Mouse (Mus musculus) c-Kit-positive CD71-negative TER-119-negative erythroid progenitor cells, embryonic 14.5 days (primary cell): ENCODE data around the gene Nfkbid.

Source experiments
- DNase-seq: peaks from one replicate; pipeline ENCODE4 v3.0.0-alpha.2; 2013; ENCODE audit warnings: low read depth

The Nfkbid gene

DNA sequence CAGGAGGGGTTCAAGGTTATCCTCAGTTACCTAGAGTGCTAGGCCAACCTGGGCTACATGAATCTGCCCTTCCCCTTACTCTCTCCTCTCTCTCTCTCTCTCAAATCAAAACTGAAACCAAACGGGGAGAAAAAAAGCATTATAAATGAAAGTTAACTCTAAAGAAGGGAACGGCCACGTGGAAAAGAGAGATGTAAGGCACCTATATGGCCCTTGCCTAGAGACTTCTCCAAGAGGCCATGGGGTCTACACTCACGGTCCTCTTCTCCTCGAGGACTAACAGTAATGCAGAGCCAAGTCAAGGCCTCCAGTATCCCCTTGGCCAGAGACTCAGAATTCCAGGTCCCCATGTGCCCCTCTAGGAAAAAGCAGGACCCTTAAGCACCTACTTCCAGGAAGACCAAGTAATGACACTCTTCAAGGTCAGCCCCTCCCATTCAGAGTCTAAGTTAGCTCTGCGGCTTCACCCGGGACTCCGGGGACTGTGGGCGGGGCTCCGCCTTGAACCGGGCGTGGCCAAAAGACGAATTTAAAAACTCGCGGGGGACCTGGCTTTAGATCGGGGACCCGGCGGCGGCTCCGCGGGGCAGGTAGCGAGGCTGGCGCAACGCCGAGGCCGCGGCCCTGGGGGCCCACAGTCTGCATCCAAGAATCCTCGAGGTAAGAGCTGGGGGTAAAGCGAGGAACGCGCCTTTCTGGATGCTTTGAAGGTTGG, at the start of gene Nfkbid:
Nfkbid (plus strand) TSS at position 558 of the 715 bp plus-strand sequence.
- peak; percentile 80 for DNase-seq

DNA sequence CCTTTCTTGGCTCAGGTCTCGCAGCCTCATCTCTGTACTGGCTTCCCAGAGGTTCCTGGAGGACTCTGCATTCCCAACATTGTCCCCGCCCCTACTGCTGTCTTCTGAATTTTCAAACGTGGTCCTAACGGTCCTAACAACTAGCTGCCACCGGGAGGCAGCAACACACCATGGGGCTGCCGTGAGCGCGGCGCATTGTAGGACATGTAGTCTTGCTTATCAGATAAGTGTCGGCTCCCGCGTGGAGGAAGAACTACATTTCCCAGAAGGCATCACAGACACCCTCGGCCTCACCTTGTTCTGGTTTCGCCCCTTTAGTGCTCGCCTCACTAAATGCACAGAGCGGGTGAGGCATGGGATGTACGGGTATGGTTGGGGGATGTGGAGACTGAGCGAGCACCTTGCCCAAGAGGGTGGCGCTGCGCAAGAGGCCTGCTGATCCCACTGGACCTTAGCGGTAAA, 48.0 kb upstream of the Nfkbid start:
- peak; percentile 91 for DNase-seq

DNA sequence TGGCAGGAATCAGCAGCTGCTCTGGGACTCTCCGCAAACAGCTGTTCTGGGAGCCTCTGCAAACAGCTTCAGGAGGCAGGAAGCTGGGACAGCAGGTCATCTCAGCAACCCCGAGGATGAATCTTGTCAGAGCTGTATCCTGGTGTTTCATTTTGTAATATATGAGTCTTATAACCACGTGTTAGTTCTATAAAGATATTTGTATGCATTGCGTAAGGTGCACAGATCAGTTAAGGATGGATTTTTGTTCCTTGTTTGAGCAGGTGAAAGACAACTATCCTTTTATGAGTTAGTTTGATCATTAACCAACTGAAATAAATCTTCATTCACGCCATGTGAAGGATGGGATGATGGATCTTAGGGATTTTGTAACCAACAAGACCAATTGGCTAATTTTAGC, 41.5 kb upstream of the Nfkbid start:
- DNase-seq, result no peak

DNA sequence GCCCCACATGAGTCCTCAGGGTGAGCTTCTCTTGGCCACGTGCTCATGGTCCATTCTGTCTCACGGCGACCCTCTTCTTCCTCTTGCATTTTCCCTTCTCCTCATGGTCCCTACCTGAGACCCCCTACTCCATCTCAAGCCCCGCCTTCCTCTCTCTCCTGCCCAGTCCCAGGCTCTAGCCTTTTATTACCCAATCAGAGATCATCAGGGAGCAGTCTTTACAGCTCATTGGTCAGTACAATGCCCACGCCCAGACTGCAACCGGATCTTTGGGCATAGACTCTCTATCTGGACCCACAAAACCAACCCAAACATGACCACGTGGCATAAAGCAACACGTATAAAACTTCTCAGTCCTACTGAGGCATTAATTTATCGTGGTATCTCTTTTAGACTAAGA, 37.4 kb upstream of the Nfkbid start:
- no peak for DNase-seq

DNA sequence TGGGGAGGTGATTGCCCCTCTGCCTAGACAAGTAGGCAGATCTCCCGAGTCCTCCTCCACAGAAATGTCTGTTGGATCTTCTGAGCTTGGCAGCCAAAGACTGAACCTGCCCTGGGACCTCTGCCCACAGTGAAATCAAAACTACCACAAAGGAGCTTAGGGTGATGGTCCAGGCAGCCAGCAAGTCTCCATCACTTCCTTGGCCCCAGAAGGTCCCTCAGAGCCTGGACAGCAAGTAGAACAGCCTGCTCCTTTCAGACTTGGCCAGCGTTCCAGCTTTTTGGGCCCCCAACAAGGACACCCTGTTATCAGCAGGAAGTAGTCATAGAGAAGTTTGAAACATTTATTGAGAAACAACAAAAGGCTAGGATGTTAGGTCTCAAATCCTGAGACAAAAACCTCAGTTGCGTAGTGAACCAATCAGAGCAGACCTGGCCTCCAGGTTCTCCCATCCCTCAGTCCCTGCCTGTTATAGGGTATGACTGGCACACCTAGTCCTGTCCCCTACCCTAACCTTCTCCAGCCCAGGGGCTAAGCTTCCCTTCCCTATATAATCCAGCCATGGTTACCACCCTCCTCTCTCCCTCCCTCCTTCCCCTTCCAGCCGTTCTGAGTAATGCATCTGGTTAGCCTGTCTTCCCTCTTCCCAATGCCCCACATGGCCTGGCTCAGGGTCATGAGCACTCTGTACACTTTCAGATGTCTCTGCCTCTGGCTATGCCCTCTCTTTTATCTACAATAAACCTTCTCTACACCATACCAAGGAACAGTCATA, 28.6 kb upstream of the Nfkbid start:
- no peak for DNase-seq

DNA sequence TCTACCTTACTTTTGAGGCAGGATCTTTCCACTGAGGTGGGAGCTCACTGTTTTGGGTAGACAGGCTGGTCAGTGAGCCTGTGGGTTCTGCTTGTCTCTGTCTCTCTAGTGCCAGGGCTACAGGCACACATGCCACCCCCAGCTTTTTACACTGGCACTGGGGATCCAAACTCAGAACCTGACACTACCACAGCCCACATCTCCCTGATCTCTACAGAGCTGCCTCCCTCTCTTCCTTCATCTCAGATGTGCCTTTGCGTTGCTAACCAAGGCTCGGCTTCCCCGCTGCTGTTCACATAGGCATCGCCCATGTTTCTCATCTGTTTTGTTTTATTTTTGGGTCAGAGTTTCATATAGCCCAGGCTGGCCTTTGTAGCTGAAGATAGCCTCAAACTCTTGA, 27.9 kb upstream of the Nfkbid start:
- DNase-seq, result no peak

DNA sequence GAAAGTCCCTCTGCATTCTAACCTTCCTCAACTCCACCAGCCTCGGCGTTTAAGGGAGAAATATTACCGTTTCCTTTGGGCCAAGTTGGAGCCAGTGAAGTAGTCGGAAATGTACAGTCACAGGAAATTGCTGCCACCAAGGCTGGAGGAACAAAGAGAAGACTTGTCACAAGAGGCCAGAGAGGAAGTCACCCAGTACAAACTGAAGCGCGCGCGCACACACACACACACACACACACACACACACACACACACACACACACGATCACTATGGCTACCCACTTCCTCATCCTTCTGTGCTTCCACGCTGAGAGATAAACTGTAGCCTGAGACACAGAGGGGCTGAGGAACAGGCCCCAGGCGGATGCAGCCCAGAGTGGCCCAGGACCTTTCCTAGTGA, 27.2 kb upstream of the Nfkbid start:
- DNase-seq, result no peak

DNA sequence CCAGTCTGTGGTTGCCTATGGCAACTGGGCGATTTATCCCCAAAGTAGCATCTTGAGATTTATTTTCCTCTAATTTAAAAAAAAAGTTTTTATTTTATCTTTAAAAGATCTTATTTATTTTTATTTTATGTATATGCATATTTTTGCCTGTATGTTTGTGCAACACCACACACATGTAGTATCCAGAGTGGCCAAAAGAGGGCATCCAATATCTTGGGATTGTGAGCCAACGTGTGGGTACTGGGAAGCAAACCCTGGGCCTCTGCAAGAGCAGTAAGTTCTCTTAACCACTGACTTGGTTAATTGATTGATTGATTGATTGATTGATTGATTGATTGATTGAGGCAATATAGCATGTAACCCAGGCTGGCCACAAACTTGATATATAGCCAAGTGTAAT, 26.7 kb upstream of the Nfkbid start:
- DNase-seq, result no peak

DNA sequence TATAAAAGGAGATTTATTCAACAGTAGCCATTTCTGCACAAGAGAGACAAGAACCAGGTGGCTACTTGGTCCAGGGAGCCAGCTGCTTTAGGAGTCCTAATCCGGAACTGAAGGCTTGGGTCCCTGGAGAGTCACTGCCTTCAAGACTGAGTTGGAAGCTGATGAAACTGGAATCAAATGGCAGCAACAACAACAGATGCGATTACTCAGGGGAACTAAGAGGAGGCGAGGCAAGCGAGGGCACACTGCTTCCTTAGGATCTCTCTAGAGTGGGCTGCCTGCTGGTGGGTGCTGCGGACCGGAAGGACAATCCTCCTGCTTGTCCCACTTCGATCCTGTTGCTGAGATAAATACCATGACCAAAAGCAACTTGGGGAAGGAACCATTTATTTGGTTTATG, 21.9 kb upstream of the Nfkbid start:
- no peak for DNase-seq

DNA sequence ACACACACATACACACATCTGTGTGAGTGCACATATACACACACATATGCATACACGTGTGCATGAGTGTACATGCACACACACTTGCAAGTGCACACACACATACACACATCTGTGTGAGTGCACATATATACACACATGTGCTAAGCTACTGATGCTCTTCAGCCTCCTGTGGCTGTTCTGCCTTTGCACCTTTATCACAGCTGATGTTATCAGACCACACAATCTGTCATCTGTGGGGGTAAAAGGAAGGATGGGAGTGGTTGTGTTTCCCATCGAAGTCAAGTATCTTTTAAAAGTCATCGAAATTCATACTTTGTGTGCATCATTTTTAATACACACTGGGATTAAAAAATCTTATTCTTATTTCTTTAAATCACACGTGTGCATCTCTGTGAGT, 19.2 kb upstream of the Nfkbid start:
- no peak for DNase-seq

DNA sequence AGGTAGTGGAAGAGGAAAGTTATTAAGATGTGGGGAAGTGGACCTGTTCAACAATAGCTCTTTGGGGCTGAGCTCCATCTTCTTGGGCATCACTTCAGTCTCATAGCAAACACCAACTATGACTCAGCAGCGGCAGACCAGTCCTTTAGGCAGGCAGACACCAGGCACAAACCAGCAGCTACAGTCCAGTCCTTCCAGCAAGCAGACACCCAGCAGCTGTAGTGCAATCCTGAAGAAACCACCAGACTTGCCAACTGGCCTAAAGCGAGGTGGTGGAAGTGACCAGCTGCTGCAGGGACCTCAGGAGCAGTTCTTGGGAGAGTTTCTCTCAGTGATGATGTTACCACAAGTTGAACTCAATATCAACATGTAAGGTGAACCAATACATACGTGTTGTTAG, 12.9 kb upstream of the Nfkbid start:
- no peak for DNase-seq

DNA sequence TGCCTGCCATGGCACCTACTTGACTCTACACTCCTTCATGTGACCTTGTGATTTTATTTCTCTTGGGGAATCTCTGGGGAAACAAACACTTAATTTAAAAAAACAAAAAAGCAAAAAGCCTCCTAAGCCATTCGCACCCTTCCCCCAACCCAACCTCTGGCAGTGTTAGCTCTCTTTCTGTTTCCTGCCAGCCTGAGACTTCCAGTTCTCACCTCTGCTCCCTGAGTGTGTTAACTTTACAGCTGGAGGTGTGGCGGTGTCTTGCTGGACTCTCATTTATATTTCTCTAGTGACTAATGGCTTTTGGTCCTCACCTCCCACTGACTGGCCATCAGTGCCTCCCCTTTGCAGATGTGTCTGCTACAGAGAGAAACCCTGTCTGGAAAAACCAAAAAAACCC, 11.7 kb upstream of the Nfkbid start:
- no peak for DNase-seq

DNA sequence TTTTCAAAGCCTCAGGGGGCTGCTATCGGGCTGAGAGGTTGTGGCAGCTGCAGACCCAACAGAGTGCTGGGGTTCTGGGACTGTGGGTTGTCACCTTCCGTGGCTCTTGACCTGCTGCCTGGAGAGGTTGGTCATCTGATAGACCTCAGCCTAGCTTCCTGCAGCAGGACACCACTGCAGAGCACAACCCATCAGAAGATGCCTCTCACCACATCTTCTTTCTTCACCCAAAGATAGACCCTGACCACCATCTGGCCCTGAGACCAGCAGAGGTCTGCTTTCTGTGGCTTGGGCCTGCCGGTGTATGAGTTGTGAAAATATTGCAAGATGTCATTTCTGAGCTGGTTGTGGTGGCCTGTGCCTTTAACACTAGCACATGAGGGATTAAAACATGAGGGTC, 10.5 kb upstream of the Nfkbid start:
- no peak for DNase-seq

DNA sequence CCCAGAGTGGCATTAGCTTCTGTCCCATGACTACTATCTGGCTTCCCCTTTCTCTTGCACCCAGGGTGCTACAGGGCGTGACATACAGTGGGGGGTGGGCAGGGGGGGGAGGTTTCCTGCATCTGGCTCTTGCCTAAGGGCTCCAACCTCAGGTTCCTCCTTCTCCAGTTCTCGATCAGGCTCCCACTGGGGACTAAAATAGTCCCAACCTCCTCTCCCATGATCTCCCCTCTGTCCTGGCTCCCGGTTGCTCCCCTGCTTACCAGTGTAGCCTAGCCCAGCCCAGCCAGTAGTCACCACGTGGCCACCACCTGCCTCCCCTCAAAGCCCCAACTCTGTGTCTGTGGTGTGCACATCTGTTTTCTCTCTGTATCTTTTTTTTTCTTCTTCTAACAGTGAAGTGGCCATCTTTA, 8.8 kb upstream of the Nfkbid start:
- DNase-seq, result no peak

DNA sequence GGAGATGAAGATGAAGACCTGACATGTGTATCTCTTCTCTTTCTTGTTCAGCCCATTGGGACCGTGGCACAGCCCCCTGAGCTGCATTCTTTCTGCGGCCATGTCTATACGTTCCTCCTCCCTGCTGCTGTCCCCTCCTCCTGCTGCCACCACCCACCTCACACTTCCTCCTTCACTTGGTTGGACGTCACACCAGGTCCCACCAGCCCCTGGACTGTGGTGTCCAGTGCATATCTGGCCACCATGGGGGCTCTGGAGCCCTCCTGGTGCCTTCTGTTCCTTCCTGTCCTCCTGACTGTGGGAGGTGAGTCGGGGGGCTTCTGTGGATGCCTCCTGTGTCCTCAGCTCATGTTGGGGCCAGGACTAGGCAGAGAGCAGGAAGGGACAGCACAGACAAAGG, 7.9 kb upstream of the Nfkbid start, which contains the start of gene Tyrobp:
Tyrobp (plus strand) TSS at position 165 of the 400 bp plus-strand sequence.
- no peak for DNase-seq

DNA sequence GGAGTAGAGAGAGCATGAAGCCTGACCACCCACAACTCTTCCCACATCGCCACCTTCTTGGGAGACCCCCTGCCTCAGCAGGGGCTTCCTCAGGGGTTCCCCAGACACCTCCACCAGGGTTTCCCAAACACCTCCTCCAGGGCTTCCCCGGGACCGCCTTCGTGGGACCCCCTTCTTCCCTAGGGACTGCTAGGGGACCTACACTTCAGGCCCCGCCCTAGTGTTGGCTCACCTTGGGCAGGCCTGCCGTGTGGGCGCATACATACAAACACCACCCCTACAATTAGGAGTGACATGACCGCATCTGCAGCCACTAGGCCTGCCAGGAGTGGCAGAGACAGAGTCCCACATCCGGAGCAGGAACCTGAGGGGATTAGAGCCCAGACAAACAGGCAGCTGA, 3.7 kb upstream of the Nfkbid start:
- no peak for DNase-seq

DNA sequence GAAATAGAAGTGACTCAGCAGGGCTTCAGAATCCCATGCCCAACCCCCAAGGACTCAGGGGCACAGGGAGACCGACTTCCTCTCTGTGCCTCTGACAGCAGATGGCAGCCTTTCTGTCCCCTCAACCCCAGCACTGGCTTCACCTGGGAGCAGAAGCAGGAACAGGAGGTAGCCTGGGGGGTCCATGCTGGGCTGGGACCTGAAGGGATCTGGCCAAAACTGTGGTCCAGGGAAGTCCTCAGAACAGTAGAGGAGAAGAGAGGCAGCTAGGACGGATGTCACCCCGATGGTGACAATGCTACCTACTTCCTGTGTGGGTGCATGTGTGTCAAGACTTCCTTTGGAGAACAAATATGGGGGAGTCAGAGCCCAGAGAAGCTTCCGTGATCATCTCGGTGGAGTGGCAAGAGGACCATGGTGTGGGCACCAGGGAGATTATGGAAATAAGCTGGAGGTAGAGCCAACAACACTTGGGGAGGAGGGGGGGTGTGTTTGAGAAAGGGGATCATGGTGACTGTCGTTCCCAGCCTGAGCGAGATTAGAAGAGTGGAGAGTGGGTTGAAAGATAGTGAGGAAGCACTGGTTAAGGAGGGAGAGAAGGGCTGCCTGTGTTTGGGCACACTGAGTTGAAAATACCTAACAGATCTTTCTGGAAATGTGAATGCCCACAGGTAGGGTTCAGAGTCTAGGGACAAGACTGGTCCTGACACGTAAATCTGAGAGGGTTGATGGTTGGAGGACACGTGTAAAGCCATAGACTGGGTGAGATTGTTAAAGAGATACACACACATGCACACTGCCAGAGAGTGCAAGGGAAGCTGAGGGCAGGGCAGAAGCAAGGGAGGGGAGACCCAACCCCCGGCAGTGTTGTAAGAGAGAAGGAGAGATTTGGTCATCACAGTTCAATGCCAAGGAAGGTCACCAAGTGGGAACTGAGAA, 1.7 kb upstream of the Nfkbid start, which contains the start of gene Hcst:
Hcst (minus strand) TSS at position 294 of the 939 bp plus-strand sequence.
- DNase-seq, result no peak

DNA sequence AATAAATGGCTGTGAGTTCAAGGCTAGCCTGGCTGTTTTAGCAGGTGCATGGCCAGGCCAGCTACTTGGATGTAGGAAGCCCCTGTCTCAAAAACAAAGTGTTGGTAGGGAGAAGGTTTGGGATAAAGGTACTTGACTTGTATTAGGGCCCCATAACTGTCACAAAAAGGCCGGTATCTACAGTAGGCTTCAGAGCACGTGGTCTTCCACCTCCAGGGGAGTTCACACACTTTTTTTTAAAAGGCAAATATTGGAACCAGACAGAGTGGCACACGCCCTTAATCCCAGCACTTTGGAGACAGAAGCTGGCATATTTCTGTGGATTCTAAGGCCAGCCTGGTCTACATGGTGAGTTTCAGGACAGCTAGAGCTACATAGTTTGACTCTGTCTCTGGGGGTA, 859 bp upstream of the Nfkbid start:
- DNase-seq, result no peak

DNA sequence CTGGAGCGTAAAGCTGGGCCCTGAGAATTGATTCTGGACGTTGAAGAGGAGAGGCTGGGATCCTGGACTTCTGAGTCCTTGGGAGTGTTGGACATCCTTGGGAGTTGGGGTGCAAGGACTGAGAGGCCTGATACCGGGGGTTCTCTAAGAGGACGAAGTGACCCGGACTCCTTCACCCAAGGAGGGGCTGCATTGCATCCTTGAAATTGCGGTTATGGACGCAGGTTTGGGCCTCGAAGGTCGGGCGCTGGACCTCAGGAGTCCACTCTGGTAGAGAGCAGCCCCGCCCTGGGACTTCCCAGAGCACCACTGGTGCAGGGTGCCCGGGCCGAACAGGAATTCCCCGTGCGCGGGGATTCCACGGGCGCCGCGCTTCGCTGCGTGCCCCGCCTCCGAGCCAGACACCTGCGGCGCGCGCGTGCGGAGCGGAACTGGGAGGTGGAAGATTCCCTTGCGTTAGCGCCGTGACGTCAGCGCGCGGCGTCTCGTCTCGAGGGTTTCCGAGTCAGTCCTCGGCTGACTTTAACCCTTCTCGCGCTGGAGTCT, 431 bp downstream of the Nfkbid start:
- peak; percentile 85 for DNase-seq

DNA sequence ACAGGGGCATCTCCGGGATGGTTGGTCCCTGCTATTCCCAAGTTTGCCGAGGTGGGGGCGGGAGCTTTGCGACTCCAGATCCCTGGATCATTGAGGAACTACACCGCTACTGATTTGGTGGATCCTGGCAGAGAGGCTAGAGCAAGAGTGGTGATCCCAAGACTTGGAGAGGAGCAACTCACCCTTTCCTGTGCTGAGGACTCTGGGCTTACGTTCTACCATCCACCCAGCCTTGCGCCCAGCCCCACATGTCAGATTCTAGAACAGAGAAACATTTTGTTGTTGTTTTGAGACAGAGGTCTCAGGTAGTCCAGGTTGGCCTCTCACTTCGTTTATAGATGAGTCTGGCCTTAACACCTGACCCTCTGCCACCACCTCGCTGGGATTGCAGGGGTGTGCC, 1.0 kb downstream of the Nfkbid start:
- DNase-seq, result no peak

DNA sequence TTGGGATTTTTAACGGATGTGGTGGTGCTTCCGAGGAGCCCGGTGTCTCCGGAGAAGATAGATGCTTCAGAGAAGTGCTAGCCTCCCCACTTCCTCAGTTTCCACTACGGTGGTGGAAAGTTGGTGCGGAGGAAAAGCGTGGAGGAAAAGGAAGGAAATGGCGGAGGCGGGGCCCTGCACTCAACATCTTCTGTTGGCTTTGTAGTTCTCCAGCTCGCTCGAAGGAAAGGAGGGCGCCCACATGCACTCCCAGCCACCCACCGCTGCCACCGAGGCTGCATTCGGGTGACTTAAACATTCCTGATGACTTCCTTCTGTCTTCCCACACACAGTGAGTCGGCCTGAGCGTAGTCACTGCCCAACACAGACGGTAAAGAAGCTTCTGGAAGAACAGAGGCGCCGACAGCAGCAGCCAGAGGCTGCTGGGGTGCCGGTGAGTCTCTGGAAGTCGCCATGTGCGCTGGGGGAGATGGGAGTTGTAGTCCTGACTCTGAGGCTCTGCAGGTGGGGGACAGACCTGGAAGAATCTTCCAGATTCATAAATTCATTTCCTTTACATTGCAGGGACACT, 1.6 kb downstream of the Nfkbid start:
- DNase-seq, result no peak

DNA sequence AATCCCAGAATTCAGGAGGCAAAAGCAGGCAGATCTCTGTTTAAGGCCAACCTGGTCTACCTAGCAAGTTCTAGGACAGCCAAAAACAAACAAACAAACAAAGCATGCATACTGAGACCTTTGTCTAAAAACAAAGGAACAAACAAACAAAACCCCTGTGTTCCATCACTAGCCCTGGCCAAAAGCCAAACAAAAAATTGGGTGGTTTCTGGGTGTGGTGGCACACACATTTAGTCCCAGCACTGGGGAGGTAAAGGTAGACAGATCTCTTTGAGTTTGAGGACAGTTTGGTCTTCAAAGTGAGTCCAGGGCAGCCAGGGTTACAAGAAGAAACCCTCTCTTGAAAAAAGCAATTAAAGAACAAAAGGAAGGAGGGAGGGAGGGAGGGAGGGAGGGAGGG, 7.8 kb downstream of the Nfkbid start:
- DNase-seq, result no peak
